Mouse (Mus musculus): Measurements from ENCODE around the gene Exoc3l4. TPM values are rescaled to one million over a fixed set of nuclear protein-coding genes. Genes with fewer than 3 reads are reported as not detected.
A peak's percentile ranks its signal among the peaks of the same experiment; 100 is the strongest.

The Exoc3l4 gene
- total RNA-seq, 2 experiments from 2014 or later, result 1.2 to 2.9 TPM

- DNase-seq (ENCODE audit: low spot score), result no peak
- intact Hi-C loops (cut with DNase I), result no loop called here
Measured at GRCm38 (mm10) chr12:111430868-111431817, 14.3 kb downstream of the Exoc3l4 start.

GRCm38 (mm10) chr12:111432097-111432496, 15.3 kb downstream of the Exoc3l4 start:
- intact Hi-C loops (cut with DNase I), result no loop called here
- no peak for DNase-seq (ENCODE audit: low spot score)

- intact Hi-C loops (cut with DNase I), result no loop called here
- DNase-seq (ENCODE audit: low spot score), result no peak
Measured at GRCm38 (mm10) chr12:111432751-111433331, 16.0 kb downstream of the Exoc3l4 start.

- no peak for DNase-seq (ENCODE audit: low spot score)
- intact Hi-C loops (cut with DNase I), result no loop called here
Measured at GRCm38 (mm10) chr12:111434164-111434744, 17.4 kb downstream of the Exoc3l4 start.

- no peak for DNase-seq (ENCODE audit: low spot score)
- intact Hi-C loops (cut with DNase I), result no loop called here
Measured at GRCm38 (mm10) chr12:111434745-111435327, 18.0 kb downstream of the Exoc3l4 start.

GRCm38 (mm10) chr12:111436170-111436569, 19.4 kb downstream of the Exoc3l4 start:
- DNase-seq (ENCODE audit: low spot score), result no peak
- intact Hi-C loops (cut with DNase I), result no loop called here

GRCm38 (mm10) chr12:111436640-111437039, 19.8 kb downstream of the Exoc3l4 start:
- intact Hi-C loops (cut with DNase I), result no loop called here
- no peak for DNase-seq (ENCODE audit: low spot score)

GRCm38 (mm10) chr12:111437222-111437900, 20.5 kb downstream of the Exoc3l4 start:
- intact Hi-C loops (cut with DNase I), result no loop called here
- DNase-seq (ENCODE audit: low spot score), result no peak

- intact Hi-C loops (cut with DNase I), result no loop called here
- no peak for DNase-seq (ENCODE audit: low spot score)
Measured at GRCm38 (mm10) chr12:111438850-111439249, 22.0 kb downstream of the Exoc3l4 start.

- intact Hi-C loops (cut with DNase I), result no loop called here
- DNase-seq (ENCODE audit: low spot score), result no peak
Measured at GRCm38 (mm10) chr12:111440701-111441373, 24.0 kb downstream of the Exoc3l4 start.

GRCm38 (mm10) chr12:111441523-111441922, 24.7 kb downstream of the Exoc3l4 start:
- intact Hi-C loops (cut with DNase I), result no loop called here
- DNase-seq (ENCODE audit: low spot score), result no peak

GRCm38 (mm10) chr12:111442309-111443010, 25.6 kb downstream of the Exoc3l4 start, which contains the start of gene Tnfaip2:
TSS of gene Tnfaip2 (plus strand) at chr12:111442469.
- intact Hi-C loops (cut with DNase I), result no loop called here
- DNase-seq (ENCODE audit: low spot score), result peak; percentile 78

GRCm38 (mm10) chr12:111443011-111443870, 26.4 kb downstream of the Exoc3l4 start:
- intact Hi-C loops (cut with DNase I), result no loop called here
- DNase-seq (ENCODE audit: low spot score), result no peak

GRCm38 (mm10) chr12:111443921-111444831, 27.4 kb downstream of the Exoc3l4 start:
- intact Hi-C loops (cut with DNase I), result no loop called here
- DNase-seq (ENCODE audit: low spot score), result no peak

- DNase-seq (ENCODE audit: low spot score), result no peak
- intact Hi-C loops (cut with DNase I), result no loop called here
Measured at GRCm38 (mm10) chr12:111445161-111445889, 28.5 kb downstream of the Exoc3l4 start.
